Mouse (Mus musculus): ENCODE results near the gene Asgr1.

Gene Asgr1

GRCm38 (mm10) chr11:70023481-70024150, 30.3 kb upstream of the Asgr1 start:
- DNase-seq (ENCODE audit: extremely low read depth, insufficient read length, low spot score) = no peak

- no peak for DNase-seq (ENCODE audit: extremely low read depth, insufficient read length, low spot score)
These were observed 29.8 kb upstream of the Asgr1 start for GRCm38 (mm10) chr11:70024151-70024514.

- no peak for DNase-seq (ENCODE audit: extremely low read depth, insufficient read length, low spot score)
These were observed 27.2 kb upstream of the Asgr1 start for GRCm38 (mm10) chr11:70026689-70027088.

GRCm38 (mm10) chr11:70027397-70027796, 26.5 kb upstream of the Asgr1 start:
- no peak for DNase-seq (ENCODE audit: extremely low read depth, insufficient read length, low spot score)

- no peak for DNase-seq (ENCODE audit: extremely low read depth, insufficient read length, low spot score)
These were observed 25.3 kb upstream of the Asgr1 start for GRCm38 (mm10) chr11:70028401-70029129.

- peak; percentile 64 for DNase-seq (ENCODE audit: extremely low read depth, insufficient read length, low spot score)
These were observed 24.6 kb upstream of the Asgr1 start for GRCm38 (mm10) chr11:70029130-70029801.

- DNase-seq (ENCODE audit: extremely low read depth, insufficient read length, low spot score) = no peak
These were observed 23.9 kb upstream of the Asgr1 start for GRCm38 (mm10) chr11:70029829-70030550.

GRCm38 (mm10) chr11:70030651-70031320, 23.1 kb upstream of the Asgr1 start:
- no peak for DNase-seq (ENCODE audit: extremely low read depth, insufficient read length, low spot score)

GRCm38 (mm10) chr11:70031321-70031670, 22.6 kb upstream of the Asgr1 start:
- no peak for DNase-seq (ENCODE audit: extremely low read depth, insufficient read length, low spot score)

- DNase-seq (ENCODE audit: extremely low read depth, insufficient read length, low spot score) = no peak
These were observed 15.7 kb upstream of the Asgr1 start for GRCm38 (mm10) chr11:70038174-70038573.

GRCm38 (mm10) chr11:70039631-70040030, 14.3 kb upstream of the Asgr1 start:
- DNase-seq (ENCODE audit: extremely low read depth, insufficient read length, low spot score) = no peak

GRCm38 (mm10) chr11:70040184-70040583, 13.7 kb upstream of the Asgr1 start:
- no peak for DNase-seq (ENCODE audit: extremely low read depth, insufficient read length, low spot score)

- DNase-seq (ENCODE audit: extremely low read depth, insufficient read length, low spot score) = no peak
These were observed 11.4 kb upstream of the Asgr1 start for GRCm38 (mm10) chr11:70042309-70043085.

- no peak for DNase-seq (ENCODE audit: extremely low read depth, insufficient read length, low spot score)
These were observed 10.2 kb upstream of the Asgr1 start for GRCm38 (mm10) chr11:70043665-70044064.

GRCm38 (mm10) chr11:70045435-70045834, 8.4 kb upstream of the Asgr1 start:
- no peak for DNase-seq (ENCODE audit: extremely low read depth, insufficient read length, low spot score)

GRCm38 (mm10) chr11:70049366-70049765, 4.5 kb upstream of the Asgr1 start:
- no peak for DNase-seq (ENCODE audit: extremely low read depth, insufficient read length, low spot score)

- DNase-seq (ENCODE audit: extremely low read depth, insufficient read length, low spot score) = no peak
These were observed 4.1 kb upstream of the Asgr1 start for GRCm38 (mm10) chr11:70049816-70050215.

- no peak for DNase-seq (ENCODE audit: extremely low read depth, insufficient read length, low spot score)
These were observed 729 bp upstream of the Asgr1 start for GRCm38 (mm10) chr11:70053156-70053555.

- peak; percentile 36 for DNase-seq (ENCODE audit: extremely low read depth, insufficient read length, low spot score)
These were observed 1.8 kb downstream of the Asgr1 start for GRCm38 (mm10) chr11:70055618-70056214.

- DNase-seq (ENCODE audit: extremely low read depth, insufficient read length, low spot score) = no peak
These were observed 3.9 kb downstream of the Asgr1 start for GRCm38 (mm10) chr11:70057805-70058204.

Measured in 3134 (cell line).